Mouse (Mus musculus) intestine, embryonic 16.5 days (tissue): ENCODE data around the gene Chst2. TPM values are rescaled to one million over a fixed set of nuclear protein-coding genes. Genes with fewer than 3 reads are reported as not detected.

Experiments used
- ATAC-seq: fragments of 200-750 bp; cut with Nextera tagmentation; 2 replicates; pipeline ENCODE4 v1.8.0; 2017; ENCODE audit warnings: moderate TSS enrichment, moderate library complexity
- H3K27ac ChIP-seq: fragments of 300-500 bp; sonication (generic); 2 replicates; pipeline ENCODE4 v1.5.1; 2014; ENCODE audit warnings: mild to moderate bottlenecking, low read length
- H3K27me3 ChIP-seq: fragments of 300-500 bp; sonication (generic); replicated peaks from 2 replicates; pipeline ENCODE4 v1.6.1; 2014; ENCODE audit warnings: low read length, control low read depth, mixed read lengths; ENCODE audit not compliant: control insufficient read depth, insufficient read depth
- H3K36me3 ChIP-seq: fragments of 300-500 bp; sonication (generic); 2 replicates; pipeline ENCODE4 v1.6.1; 2014; ENCODE audit warnings: low read length, control low read depth; ENCODE audit not compliant: control insufficient read depth, insufficient read depth
- H3K4me1 ChIP-seq: fragments of 300-500 bp; sonication (generic); 2 replicates; pipeline ENCODE4 v1.6.1; 2014; ENCODE audit warnings: low read length, control low read depth, mixed read lengths; ENCODE audit not compliant: control insufficient read depth, insufficient read depth
- H3K4me2 ChIP-seq: fragments of 300-500 bp; sonication (generic); 2 replicates; pipeline ENCODE4 v1.6.1; 2014; ENCODE audit warnings: low read depth, low read length, control low read depth
- H3K4me3 ChIP-seq: fragments of 300-500 bp; sonication (generic); 2 replicates; pipeline ENCODE4 v1.5.1; 2014; ENCODE audit warnings: mild to moderate bottlenecking, low read length
- H3K9ac ChIP-seq: fragments of 300-500 bp; sonication (generic); 2 replicates; pipeline ENCODE4 v1.6.1; 2014; ENCODE audit warnings: low read depth, low read length
- H3K9me3 ChIP-seq: fragments of 300-500 bp; sonication (generic); 2 replicates; pipeline ENCODE4 v1.6.1; 2016; ENCODE audit warnings: low read length, control low read depth; ENCODE audit not compliant: control insufficient read depth
- WGBS: fragments of 180-500 bp; shearing (Covaris S2); extraction: QIAGEN DNeasy Blood & Tissue Kit; methylation state at CpG from one replicate; pipeline ENCODE4 v1.1.7; 2014; 5-methylcytosine and 5-hydroxymethylcytosine counted together
- polyA plus RNA-seq: library from polyadenylated mRNA; unstranded; fragments of >200 nt; fragmentation: Nextera tagmentation; extraction: Ambion mirVana; gene quantifications from 2 replicates; pipeline ENCODE4 v1.2.1, GENCODE M21; 2015

Gene Chst2
- polyA plus RNA-seq, 1 experiment from 2014 or later, result 4.1 TPM

- no peak overlapping the region for H3K4me3 ChIP-seq
- no peaks in the 10 kb centered on the region for H3K4me1 ChIP-seq
- H3K27ac ChIP-seq, result no peak overlapping the region
- H3K36me3 ChIP-seq, result no peaks in the 10 kb centered on the region
- no peak overlapping the region for H3K4me2 ChIP-seq
- no peak for ATAC-seq
- no peaks in the 10 kb centered on the region for H3K27me3 ChIP-seq
- WGBS, result 62% methylated on average over 1 of the region's 1 CpGs
- H3K9ac ChIP-seq, result no peak overlapping the region
- H3K9me3 ChIP-seq, result no peaks in the 10 kb centered on the region
Measured at GRCm38 (mm10) chr9:95375966-95376365, 30.6 kb downstream of the Chst2 start.

- Histone ChIP-seq H3K9ac (no peak overlapping the region), H3K4me1 (no peaks in the 10 kb centered on the region), H3K9me3 (no peaks in the 10 kb centered on the region), H3K4me2 (no peak overlapping the region), H3K4me3 (no peak overlapping the region), H3K27ac (no peak overlapping the region), H3K36me3 (no peaks in the 10 kb centered on the region), H3K27me3 (no peaks in the 10 kb centered on the region)
- ATAC-seq, result peak; percentile 89
- WGBS, result 49% methylated on average over 8 of the region's 8 CpGs
Measured at GRCm38 (mm10) chr9:95375336-95375735, 31.2 kb downstream of the Chst2 start.

- Histone ChIP-seq H3K4me2 (no peak overlapping the region), H3K27ac (no peak overlapping the region), H3K9ac (no peak overlapping the region), H3K36me3 (no peaks in the 10 kb centered on the region), H3K9me3 (no peaks in the 10 kb centered on the region), H3K27me3 (no peaks in the 10 kb centered on the region), H3K4me1 (no peaks in the 10 kb centered on the region), H3K4me3 (no peak overlapping the region)
- ATAC-seq, result no peak
- 83% methylated on average over 1 of the region's 1 CpGs for WGBS
Measured at GRCm38 (mm10) chr9:95373741-95374140, 32.8 kb downstream of the Chst2 start.

GRCm38 (mm10) chr9:95365882-95366281 is 40.6 kb downstream of the Chst2 start:
- ATAC-seq, result no peak
- no peaks in the 10 kb centered on the region for H3K4me1 ChIP-seq
- H3K9me3 ChIP-seq, result no peaks in the 10 kb centered on the region
- no peak overlapping the region for H3K4me2 ChIP-seq
- H3K27ac ChIP-seq, result no peak overlapping the region
- H3K4me3 ChIP-seq, result no peak overlapping the region
- 80% methylated on average over 3 of the region's 3 CpGs for WGBS
- no peaks in the 10 kb centered on the region for H3K27me3 ChIP-seq
- no peak overlapping the region for H3K9ac ChIP-seq
- no peaks in the 10 kb centered on the region for H3K36me3 ChIP-seq

- ATAC-seq, result no peak
- no peaks in the 10 kb centered on the region for H3K27me3 ChIP-seq
- H3K4me3 ChIP-seq, result no peak overlapping the region
- no peak overlapping the region for H3K27ac ChIP-seq
- H3K9me3 ChIP-seq, result no peaks in the 10 kb centered on the region
- no peak overlapping the region for H3K4me2 ChIP-seq
- WGBS, result 85% methylated on average over 5 of the region's 5 CpGs
- no peak overlapping the region for H3K9ac ChIP-seq
- H3K4me1 ChIP-seq, result no peaks in the 10 kb centered on the region
- no peaks in the 10 kb centered on the region for H3K36me3 ChIP-seq
Measured at GRCm38 (mm10) chr9:95353829-95354391, 52.6 kb downstream of the Chst2 start.

GRCm38 (mm10) chr9:95351968-95352367 is 54.6 kb downstream of the Chst2 start:
- H3K9ac ChIP-seq, result no peak overlapping the region
- no peak overlapping the region for H3K27ac ChIP-seq
- no peaks in the 10 kb centered on the region for H3K4me1 ChIP-seq
- H3K36me3 ChIP-seq, result no peaks in the 10 kb centered on the region
- H3K4me2 ChIP-seq, result no peak overlapping the region
- WGBS, result 75% methylated on average over 2 of the region's 2 CpGs
- no peak for ATAC-seq
- no peak overlapping the region for H3K4me3 ChIP-seq
- H3K9me3 ChIP-seq, result no peaks in the 10 kb centered on the region
- no peaks in the 10 kb centered on the region for H3K27me3 ChIP-seq

- H3K9ac ChIP-seq, result no peak overlapping the region
- no peak overlapping the region for H3K4me3 ChIP-seq
- H3K27me3 ChIP-seq, result no peaks in the 10 kb centered on the region
- H3K9me3 ChIP-seq, result no peaks in the 10 kb centered on the region
- 74% methylated on average over 4 of the region's 4 CpGs for WGBS
- no peak overlapping the region for H3K4me2 ChIP-seq
- no peaks in the 10 kb centered on the region for H3K36me3 ChIP-seq
- H3K27ac ChIP-seq, result no peak overlapping the region
- no peaks in the 10 kb centered on the region for H3K4me1 ChIP-seq
- ATAC-seq, result no peak
Measured at GRCm38 (mm10) chr9:95350550-95350949, 56.0 kb downstream of the Chst2 start.

Other genes with a start within 250 kb of the Chst2 start
- gene U2surp, start 105.3 kb upstream of the Chst2 start, polyA plus RNA-seq, result 103 and 109 TPM in 2 replicates
- 0.67 and 0.87 TPM in 2 replicates for gene Paqr9, start 152.9 kb upstream of the Chst2 start, polyA plus RNA-seq
- 0.40 and 0.89 TPM in 2 replicates for gene Pcolce2, start 230.9 kb upstream of the Chst2 start, polyA plus RNA-seq